Mouse (Mus musculus) adrenal gland, postnatal 36 days (tissue): ENCODE results near the gene Calm1. TPM values are rescaled to one million over a fixed set of nuclear protein-coding genes. Genes with fewer than 3 reads are reported as not detected.
A peak's percentile ranks its signal among the peaks of the same experiment; 100 is the strongest.
"Not testable (repeated sequence)": the region's sequence is repeated elsewhere in the genome, so short reads cannot be mapped to it uniquely, and the experiment has no call there.

Source experiments
- DNase-seq, 2 experiments: peaks; one replicate each; pipeline ENCODE4 v3.0.0; 2021; ENCODE audit warnings: mixed read lengths in 1 of 2
- long read RNA-seq, 2 experiments: library from polyadenylated mRNA; stranded (forward); transcript quantifications; one replicate each; pipeline ENCODE4 v2.0.0; 2021; ENCODE audit warnings: borderline sequencing depth in 2 of 2
- total RNA-seq, 2 experiments: library from RNA; stranded (reverse); gene quantifications; 2 replicates each; pipeline ENCODE4 v1.2.3; 2021

Calm1 gene
- total RNA-seq: 100 to 1,000 TPM; 361 to 418 TPM
- long read RNA-seq, experiment 1, full-length matches to known transcripts: 978 of 1,047 reads
- long read RNA-seq, experiment 1, partial matches to known transcripts: 11 of 1,047 reads
- long read RNA-seq, experiment 1, other reads (novel, unspliced or antisense): 58 of 1,047 reads
- long read RNA-seq, experiment 2, full-length matches to known transcripts: 345 of 362 reads
- long read RNA-seq, experiment 2, partial matches to known transcripts: 7 of 362 reads
- long read RNA-seq, experiment 2, other reads (novel, unspliced or antisense): 10 of 362 reads

DNA sequence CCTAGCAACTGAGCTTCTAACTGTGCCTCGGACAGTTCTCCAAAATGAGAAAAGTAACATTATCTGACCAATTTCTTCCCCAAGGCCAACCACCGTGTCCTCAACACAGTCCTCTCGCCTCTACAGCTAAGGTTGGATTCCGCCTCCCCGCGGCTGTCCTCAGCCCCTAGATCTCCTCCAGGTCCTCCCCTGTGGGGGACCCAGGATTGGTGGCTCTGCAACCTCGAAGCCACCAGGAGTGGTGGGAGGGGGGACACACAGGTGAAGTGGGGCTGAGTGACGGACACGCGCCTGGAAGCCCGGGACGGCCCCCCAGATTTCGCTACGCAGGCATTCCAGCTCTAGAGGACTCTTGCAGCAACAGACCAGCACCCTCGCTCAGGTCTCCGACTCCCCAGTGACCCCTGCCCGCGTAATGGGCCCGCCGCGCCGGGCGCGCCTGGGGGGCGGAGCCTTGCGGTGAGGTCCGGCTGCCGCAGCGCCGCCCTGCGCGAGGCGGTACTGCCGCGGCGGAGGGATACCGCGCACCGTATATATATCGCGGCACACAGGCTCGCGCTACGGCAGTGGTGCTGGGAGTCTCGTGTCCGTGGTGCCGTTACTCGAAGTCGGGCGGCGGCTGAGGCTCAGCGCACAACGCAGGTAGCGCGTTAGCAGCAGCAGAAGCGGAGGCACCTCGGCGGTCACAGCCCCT lies at the start of gene Calm1:
Gene Calm1, plus strand, starts transcription at position 469 of the 694 bp plus-strand sequence.
- peak; percentile 95 to 97 for DNase-seq

DNA sequence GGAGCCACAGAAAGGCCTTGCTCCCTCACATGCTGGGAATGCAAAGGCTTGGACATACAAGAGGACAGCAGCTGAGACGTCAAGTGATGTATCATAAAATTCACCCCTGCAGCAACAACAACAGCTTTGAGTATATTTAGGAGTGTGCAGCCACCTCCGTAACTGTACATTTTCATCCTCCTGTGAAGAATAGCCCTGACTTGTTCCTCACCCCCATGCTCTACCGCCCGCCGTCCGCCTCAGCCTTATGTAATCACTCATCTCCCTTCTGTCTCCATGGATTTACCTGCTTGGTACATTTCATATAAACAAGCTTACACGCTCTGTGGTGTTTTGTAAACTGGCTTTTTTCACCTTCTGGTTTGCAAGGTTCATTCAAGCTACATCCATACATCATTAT lies 46.8 kb upstream of the Calm1 start:
- DNase-seq: no peak

DNA sequence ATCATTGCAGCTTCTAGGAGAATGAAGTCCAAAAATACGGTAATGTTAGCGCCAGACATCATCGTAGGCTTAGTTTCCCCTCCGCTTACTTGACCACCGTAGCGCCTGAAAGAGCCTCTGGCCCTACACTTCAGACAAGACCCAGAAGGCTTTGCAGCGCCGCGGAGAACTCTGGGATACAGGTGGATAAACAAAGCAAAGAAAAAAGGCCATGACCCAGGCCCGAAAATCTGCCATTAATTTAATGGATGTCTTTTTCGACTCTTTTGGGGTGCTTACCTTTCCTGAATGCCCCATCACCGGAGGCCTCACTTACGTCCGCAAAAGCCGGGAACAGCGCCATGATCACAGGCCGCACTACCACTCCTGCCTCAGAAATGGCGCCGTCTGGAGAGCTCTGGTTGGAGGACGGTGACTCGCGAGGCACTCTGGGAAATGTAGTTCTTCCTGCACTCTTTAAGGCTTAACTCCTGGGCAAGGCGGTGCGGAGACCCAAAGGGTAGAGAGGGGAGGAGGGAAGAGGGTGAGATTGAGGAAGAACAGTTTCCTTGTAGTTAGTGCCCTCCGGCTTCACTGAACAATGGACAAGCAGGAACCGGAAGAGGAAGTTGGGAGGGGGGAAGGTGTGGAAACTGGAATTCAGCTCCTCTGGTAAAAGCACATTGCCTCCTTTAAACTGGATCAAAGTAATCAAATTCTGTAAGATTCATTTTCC lies 39.8 kb upstream of the Calm1 start, which contains the start of gene Nrde2:
Gene Nrde2, minus strand, starts transcription at position 393 of the 715 bp plus-strand sequence.
- peak; percentile 89 to 91 for DNase-seq

DNA sequence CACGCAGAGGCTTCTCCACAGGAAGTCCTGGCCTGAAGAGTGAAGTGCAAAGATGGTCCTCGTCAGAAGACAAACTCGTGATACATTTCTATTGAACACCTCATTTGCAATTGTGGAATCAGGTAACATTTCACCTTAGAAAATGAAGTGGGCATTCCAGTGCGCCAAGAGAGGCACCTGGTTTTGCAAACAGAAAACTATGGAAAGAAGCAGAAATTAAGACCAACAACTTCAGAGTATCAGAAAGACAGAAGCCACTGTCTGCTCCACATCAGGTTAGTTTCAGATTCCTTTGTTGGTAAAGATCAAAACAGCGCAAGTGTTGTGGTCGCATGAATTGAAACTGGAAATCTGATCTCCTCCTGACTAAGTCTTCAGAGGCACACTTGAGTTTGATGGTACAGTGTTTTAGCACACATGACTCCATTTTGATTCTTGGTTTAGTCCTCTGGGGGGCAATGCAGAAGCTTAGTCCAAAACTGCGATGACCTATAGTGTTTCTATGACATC lies 34.2 kb upstream of the Calm1 start:
- no peak for DNase-seq

DNA sequence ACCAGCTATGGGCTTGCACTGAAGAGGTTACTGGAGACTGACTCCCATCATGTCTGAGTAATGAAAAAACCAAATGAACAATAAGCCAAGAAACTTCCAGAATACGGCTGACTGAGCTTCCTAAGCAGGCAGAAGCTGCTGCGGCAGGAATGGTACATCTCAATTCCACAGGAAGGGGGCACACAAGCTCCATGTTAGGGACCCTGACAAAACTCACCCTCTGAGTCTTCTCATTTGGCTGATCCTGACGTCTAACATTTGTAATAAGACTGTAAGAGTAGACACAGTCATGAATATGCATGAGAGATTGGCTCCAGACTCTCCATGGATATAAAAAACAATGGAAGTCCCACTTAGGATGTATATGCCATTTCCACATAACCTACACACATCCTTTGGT lies 33.1 kb upstream of the Calm1 start:
- no peak for DNase-seq

DNA sequence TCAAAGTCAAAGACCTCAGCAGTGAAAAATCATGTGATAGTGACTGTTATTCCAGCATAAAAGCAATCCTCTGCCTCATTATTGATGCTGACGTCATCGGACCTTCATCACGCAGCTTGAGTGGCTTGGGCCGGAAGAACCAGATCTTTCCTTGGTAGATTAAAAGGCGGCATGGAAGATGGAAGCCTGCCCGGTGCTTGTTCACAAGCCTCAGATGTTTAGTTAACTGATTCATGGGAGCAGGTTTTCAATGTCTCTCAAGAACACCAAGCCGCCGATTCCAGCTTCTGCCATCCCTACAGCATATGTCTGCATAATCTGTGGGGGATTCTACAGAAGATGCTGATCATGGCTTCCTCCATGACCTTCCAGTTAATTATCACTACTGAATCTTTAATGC lies 32.3 kb upstream of the Calm1 start:
- no peak for DNase-seq

DNA sequence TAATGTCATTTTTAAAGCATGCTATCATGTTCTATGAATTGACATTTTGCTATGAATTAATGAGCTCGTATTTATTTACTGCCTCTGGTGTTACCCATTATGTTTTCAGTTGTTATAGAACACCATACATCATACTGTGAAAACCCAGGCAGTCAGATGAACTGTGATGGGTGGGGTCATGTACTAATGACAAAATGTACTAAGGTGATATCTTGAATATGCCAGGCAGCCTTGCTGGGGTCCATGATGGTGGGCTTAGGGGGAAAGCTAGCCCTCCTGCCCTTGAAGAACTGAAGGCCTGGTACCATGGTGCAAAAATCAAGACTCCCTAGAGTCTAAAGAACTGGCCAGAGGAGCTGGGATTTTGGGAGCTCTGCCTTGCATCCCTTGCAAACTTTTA lies 31.7 kb upstream of the Calm1 start:
- DNase-seq: no peak

DNA sequence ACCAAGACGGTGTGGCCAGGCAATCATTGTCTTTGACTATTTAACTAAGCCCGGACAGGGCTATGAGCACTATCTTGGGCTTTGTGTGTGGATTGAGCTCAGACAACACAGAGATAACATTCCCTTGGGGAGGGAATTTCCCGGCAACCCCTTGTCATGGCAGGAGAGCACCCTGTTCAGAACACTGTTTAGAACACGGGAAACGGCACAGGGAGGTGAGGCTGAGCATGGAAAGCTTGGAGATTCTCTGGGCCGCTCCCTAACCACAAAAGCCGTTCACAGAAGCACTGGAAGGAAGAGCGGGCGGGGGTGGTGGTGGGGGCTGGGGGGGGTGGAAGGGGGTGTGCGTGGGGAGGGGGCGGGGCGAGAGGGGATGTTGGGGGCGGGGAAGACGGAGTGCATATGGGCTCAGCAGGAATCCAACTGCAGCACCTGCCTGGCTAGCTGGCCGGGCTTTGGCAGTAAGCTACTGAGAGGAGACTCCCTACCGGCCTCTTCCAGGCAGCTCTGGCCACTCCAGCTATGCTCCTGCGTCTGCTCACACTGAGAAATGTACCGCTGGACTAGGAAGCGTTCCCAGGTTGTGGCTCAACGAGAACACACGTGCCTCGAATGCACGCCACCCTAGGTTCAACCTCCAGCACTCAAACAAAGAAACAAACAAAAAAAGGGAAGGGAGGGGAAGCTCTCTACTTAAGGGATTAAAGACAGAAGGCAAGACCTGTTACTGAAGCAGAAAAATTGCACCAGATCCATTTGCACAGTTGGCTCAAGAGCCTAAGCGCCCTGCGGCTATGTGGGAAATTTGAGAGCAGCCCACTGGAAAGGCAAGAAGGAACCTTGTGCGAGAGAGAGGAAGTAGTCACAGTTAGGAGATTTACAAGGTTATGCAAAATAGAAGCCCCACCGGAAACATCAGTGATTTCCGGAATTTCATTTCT lies 31.0 kb upstream of the Calm1 start:
- DNase-seq: peak; percentile 17 to 49

DNA sequence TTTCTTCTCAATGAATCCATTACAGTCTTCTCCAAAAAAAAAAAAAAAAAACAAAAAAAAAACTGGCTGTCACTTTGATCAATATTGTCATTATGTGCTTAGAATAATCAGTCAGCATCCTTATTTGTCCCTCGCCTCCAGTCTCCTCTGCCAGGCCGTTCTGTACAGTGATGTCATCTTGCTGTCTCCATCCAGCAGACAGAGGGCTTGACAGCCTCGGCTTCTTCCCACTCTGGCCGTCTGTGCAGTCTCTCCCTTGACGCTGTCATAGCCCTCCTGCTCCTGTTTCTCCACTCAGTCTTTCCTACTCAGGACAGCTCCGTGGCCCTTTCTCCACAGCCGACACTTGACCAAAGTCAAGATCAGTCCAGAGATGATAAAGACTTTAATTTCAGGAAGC lies 26.8 kb upstream of the Calm1 start:
- DNase-seq: no peak

DNA sequence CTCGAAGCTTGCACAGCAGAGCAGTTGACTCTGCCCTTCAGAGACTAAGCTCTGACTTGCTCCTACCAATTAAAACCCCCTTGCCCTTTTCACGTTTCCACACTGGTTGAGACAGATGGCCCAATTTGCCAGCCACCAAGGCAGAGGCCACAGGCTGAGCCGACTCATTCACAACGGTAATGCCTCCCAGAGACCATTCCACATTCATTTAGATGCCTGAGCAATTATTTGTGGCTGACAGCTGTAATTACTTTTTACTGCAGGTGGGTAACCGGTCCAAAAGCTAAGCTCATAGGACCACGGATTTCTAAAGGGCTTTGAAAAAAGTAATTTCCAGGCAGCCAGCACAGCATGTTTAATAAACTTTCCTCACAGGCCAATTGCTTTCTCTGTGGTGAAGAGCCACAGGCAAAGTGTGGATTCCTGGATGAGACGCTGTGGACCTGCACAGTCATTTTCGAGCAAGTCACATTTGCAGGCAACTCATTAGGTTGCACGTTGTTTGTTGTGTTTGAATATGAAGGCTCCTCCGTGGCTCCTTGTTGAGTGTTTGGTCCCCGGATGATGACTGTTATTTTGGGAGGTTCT lies 22.7 kb upstream of the Calm1 start:
- DNase-seq: no peak

DNA sequence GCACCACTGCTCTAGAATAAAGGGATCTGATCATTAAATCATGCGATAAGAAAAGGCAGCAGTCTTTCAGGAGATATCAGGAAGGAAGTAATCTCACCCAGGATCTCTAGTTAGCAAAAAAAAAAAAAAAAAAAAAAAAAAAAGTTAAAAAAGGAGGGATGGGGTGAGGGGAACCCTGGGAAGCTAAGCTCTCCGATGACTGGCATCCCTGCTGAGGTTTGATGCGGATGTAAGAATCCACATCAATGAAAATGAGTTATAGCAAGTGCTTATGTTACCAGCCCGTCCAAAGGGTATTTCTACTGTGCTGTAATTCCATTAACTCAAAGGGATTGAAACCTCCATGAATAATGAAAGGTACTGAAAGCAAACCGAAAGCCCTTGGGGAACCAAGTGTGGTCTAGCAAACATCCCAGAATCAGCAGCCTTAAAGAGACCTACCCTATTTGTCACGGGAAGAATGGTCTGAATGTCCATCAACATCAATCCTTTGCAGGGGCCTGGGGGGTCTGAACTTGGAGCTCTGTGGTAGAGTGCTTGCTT lies 20.3 kb upstream of the Calm1 start:
- DNase-seq: no peak

DNA sequence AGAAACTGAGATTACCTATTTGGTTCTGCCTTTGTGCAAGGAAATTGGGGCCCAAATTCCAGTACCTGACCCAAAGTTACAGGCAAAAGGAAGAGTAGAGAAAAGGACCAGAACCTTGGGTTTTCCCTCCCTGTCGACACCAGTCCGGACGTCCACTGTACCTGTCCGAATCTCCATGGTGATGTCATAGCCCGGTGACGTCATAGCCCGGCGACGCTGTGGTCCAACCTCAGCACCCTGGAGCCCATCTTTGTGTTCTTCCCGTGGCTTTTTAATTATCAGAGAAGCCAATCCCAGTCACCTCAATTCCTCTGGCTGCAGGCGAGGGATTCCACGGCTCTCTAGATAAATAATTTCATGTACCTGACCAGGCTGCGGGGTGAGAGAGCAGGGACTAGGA lies 18.4 kb upstream of the Calm1 start:
- no peak for DNase-seq

DNA sequence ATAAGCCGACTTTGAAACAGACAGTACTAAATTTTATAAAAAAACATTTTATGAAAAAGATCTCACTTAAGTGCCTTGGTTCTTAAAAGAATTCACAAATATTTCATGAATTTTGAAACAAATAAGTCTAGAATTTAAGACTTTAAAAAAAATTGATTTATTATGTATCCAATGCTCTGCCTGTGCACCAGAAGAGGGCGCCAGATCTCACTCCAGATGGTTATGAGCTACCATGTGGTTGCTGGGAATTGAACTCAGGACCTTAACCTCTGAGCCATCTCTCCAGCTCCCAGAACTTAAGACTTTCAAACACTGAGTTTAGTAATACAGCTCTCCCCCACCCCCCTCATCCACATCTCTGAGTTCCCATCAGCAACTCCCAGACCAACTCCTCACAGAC lies 16.6 kb upstream of the Calm1 start:
- no peak for DNase-seq

DNA sequence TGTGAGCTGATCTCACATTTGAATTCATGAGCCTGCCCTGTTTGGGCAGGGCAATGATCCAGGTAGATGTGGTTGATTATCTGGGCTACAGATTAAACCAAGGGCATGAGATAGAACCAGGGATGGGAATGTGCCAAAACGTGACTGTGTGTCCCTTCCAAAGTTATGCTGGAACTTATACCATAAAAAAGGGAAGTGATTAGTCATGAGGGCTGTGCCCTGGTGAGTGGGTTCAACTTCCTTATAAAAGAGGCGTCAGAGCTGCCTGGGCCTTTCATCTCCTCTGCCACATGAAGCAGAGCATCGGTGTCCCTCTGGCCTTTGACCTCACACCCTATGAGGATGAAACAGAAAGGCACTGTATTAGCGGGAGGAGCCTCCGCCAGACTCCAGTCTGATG lies 15.3 kb upstream of the Calm1 start:
- DNase-seq: no peak

DNA sequence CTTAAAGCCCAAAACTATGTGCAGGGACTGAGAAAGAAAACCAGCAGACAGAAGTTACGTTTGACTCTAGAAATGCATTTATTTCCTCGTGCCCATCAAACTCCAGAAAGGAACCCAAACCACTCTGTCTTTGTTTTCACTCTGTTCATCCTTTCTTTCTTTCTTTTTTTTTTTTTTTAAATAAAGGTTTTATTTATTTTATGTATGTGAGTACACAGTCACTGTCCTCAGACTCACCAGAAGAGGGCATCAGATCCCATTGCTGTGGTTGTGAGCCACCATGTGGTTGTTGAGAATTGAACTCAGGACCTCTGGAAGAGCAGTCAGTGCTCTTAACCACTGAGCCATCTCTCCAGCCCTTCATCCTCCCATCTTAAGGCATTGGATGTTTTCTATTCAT lies 14.3 kb upstream of the Calm1 start:
- not testable (repeated sequence) for DNase-seq

DNA sequence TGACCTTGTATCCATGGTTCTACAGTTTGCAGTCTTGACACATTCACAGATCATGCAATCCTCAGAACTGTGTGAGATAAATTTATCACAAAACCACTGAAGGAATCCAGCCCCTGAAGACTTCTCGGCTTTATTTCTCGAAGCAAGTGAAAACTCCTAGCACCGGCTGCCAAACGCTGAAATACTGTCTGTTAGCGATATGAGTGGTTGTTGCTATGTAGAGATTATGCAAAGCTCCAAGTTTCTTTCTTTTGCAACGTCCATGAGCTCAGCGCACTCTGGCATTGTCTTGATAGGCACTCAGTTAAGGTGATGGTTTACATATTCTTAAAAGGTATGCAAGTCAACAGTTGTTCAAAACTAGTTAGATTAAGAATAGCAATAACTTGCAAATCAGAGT lies 13.3 kb upstream of the Calm1 start:
- peak in 1 of 2 experiments; percentile 21 for DNase-seq

DNA sequence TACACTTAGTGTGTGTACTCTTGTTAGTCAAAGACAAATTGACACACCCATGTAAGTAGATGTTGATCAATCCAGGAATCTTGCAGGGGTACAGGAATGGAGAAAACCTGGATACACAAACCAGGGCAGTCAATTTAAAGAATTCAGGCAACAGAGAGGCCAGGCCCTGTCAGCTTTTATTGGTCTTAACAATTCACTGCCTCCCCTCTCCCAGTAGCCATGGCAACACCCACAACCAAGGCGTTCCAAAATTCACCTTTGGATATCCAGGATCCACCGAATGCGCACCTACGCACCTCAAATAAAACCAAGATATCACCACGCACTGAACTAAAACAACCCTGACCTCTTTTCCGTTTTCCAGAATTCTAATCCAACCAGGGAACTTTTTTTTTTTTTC lies 12.9 kb upstream of the Calm1 start:
- peak; percentile 13 to 32 for DNase-seq

DNA sequence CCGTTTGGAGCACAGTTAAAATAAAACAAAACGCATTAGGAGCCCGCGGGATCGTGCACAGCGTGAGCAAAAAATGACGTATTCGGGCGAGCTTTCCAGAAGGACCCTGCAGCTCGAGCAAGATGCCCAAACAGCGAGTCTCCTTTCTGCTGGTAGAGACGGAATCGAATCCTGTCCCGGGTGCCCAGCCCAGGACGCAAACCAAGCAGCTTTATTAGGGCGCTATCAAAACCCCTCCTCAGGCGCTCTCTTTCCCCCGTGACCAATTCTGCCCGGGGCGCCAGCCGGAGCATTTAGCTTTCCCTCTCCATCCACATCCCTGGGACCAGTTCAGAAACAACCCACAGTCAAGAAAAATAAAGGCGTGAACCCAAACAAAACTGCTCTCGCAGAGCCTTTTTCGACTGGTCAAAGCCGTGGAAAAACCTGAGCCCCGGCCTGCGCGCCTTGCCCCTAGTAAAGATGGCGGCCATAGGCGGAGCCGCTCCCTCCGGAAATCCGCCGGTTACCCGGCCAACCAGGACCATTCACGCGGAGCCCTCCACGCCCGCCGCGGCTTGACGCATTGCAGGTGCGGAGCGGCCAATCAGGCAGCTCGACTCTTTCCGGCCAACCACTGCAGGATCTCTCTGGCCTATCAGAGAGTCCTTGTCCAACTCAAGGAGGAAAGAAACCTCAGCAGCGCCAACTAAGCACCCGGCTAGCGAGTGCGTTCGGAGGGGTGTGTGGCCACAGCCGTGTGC lies 12.1 kb upstream of the Calm1 start:
- DNase-seq: peak; percentile 99

DNA sequence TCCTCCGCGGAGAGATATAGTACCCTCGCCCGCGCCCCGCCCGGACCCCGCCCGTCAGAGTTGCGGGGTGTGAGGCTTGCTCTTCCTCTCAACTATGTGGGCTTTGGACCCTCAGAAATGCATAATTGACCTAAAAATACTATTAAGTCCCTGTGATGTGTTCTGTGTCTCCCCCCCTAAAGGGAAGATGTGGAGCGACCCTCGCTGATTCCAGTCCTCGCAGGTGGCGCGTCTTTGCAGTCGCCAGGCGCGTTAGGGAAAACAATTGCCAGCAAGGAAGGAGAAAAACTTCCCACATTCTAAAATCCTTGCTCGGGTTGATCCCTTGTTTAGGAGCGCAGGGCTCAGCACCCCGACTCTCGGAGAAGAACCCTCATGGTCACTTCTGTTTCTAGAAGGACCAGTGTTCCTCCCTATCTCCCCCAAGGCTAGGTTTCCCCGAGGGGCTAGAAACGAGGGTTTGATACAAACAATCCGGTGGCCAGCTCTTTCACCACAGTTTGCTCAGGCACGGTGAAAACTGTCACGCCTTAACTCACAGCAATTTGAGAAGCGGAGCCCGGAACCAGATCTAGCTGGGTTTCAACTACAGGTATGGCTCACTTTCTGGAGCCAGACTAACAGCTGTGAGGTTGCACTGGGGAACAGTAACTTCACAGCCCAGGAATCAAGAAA lies 11.3 kb upstream of the Calm1 start:
- peak; percentile 12 to 37 for DNase-seq

DNA sequence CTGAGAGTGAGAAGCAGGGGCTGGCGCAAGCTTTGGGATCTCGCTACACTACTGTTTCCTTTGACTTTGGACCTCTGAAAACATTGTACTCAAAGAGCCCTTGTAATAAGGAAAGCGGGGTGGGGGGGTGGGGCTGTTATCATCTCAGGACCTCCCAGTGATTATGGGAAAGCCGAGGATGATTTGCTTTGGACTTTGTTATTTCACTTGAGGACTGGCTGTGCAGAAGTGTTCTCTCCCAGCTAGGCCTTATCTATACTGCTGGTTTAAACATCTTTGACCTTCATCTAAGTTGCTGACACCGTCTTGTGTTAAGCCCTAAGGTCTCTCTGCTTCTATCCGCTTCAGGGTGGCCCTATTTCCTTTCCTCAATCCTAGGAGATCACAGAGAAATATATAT lies 8.4 kb upstream of the Calm1 start:
- no peak for DNase-seq
